Mouse (Mus musculus) gastrocnemius, postnatal 10 days (tissue): ENCODE measurements around the gene Dlg2. TPM values are rescaled to one million over a fixed set of nuclear protein-coding genes. Genes with fewer than 3 reads are reported as not detected.

Source experiments
- DNase-seq: peaks from one replicate; pipeline ENCODE4 v3.0.0; 2021; ENCODE audit warnings: mixed read lengths
- total RNA-seq, 2 experiments: library from RNA; stranded (reverse); gene quantifications; 2 replicates each; pipeline ENCODE4 v1.2.3; 2021

The Dlg2 gene
- total RNA-seq, 2 experiments from 2014 or later: 1.8 to 3.4 TPM

DNA sequence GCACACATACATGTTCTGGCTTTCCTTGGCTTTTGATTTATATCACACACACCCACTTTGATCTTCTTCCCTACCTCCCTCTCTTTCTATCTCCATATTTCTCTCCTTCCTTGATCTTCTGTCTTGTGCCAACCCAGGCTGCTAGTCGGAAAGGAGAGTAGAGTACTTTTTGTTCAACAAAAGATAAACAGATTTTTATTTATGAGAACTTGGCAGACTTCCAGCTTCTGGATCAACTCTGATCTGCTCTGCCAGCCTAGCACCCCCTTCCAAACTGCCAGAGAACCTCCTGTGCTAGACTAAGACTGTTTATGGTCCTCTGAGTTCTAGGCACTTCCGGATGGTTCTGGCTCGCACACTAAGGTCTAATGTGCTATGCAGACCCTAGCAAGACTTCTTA is 968.3 kb downstream of the Dlg2 start:
- no peak for DNase-seq

DNA sequence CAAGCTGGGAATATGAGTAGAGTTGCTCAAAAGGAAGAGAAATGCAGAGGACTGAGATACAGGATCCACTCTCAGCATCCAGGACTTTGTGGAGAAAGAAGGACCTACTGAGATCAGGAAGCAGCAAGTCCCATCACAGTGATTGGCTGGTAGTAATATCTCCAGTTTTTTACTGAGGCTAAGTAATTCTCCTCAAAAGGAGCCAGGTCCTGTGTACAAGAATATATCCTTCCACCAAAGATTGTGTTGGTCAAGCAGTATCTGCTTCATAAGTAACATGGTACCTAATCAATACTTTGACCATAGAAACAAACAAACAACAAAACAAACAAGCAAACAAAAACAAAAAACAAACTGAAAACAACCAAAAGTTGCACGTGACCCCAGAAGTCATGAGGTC is 980.3 kb downstream of the Dlg2 start:
- no peak for DNase-seq

DNA sequence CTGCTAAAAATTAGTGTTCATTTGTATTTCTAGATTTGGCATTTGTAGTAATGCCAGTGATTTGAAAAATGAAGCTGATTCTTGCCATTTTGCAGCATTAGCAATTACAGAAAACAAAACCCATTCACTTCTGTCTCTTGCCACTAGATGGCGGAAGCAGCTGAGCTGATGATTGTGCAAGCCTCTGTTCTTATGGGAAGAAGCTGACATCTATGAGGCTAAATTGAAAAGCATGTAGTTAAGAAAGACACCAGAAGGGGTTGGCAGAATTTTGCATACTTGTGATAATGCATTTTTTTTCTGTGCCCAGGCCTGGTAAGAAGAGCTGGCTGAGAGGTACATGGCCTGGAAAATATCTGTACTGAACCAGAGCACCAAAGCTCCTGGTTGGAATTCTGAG is 980.7 kb downstream of the Dlg2 start:
- DNase-seq: peak; percentile 33

GRCm38 (mm10) chr7:91461352-91461751 is 984.9 kb downstream of the Dlg2 start:
- no peak for DNase-seq

GRCm38 (mm10) chr7:91463256-91463655 is 986.8 kb downstream of the Dlg2 start:
- no peak for DNase-seq

DNA sequence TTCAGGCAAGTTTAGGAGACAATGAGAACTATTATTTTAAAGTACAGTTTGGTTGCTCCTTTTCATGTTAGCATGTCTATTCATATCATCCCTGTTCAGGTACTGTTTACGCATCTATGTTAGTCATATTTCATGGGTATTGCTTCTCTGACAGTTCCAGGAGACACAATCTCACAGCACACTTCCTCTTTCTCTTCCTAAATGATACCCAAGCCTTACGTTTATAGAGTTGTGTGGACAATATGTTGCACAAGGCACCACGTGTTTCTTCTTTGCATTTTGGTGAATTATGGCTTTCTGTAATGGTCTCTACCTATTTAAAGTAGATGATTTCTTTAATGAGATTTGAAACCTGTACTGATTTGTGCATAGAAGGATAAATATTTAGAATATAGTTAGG is 990.6 kb downstream of the Dlg2 start:
- DNase-seq: no peak

DNA sequence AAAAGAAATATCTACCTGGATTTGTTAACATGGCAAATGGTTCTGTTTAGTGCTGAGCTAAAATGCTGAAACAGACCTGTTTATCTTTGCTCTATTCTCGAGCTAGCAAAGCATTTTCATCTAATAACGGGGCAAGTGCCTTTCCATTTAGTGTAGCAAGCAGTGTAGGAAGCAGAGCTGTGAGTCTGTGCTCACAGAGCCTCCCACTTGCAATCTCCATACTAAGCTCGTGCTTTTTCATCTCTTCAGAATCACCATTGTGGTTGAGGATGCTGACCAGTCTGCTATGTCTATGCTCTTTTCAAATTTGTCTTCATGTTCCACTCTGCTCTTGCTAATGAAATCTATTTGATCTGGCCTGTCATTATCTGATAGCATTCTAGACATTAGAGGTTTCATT is 1002.7 kb downstream of the Dlg2 start:
- no peak for DNase-seq

GRCm38 (mm10) chr7:91481574-91482197 is 1005.2 kb downstream of the Dlg2 start:
- no peak for DNase-seq

DNA sequence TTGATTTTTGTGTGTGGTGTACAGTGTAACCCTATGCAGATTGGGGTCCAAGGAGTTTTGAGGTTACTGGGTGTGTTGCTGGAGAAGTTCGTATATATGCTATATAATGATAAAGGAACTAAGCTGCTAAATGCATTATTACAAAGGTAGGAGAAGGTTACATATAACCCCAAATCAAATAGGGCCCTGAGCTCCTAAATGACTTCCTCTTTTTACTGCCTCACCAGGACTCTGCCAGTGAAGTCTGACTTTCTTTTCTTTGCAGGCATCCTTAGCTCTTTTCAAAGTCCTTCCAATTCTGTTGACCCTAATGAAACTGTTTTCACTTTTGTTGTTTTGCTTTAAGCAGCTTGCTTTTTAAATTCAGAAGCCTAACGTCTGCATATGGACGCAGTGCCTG is 1016.8 kb downstream of the Dlg2 start:
- DNase-seq: no peak

DNA sequence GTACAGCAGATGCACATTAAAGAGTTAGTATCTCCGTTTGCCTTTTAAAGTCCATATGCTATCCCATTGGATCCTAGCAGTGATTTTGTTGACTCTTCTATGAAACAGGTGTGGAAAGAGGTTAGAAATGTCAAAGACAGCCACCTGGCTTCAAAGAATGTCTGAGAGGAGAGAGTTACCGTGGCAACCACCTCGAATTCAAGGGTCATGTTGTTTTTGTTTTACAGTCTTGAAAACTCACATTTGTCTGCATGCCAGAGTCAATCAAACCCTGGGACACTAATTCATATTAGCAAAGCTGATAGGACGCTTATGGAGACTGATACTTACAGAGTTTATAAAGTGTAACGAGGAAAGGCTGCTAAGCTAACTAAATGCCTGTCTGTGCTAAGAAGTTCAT is 1019.1 kb downstream of the Dlg2 start:
- no peak for DNase-seq

DNA sequence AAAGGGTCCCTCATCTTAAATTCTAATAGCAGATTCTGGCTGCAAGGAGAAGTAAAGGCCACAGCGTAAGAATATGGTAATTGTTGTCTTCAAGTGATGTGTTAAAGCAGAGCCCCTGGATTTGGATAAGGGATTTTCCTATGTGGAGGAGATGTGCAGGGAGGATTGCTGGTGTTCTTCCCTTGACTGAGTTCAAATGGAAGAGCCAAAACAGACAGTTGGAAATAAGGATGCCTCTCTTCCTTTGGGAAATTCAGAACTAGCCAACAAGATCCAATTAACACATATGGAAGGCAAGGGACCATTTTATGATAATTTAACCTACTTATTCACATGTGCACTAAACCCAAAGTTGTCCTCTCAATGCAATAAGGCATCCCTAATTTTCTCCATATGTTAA is 1034.6 kb downstream of the Dlg2 start:
- DNase-seq: no peak

DNA sequence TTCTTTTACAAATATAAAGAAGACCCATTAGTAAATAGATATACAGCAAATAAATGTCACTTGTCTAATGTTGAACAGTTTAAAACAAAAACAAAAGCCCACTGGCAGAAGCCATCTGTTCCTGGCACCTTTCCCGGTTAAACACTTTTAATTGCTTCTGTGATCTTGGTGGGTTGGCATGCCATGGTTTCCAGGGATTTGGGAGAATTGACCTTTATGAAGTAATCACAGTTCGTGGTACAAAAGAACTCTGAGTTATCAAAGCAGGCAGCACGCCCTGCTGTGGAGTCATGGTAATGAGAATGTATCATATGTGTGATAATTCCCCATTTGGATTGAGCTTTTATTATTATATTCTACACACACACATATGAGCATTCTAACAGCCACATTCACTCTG is 1038.0 kb downstream of the Dlg2 start:
- no peak for DNase-seq

- DNase-seq: no peak
Observed at GRCm38 (mm10) chr7:91516225-91516624, 1039.8 kb downstream of the Dlg2 start.

DNA sequence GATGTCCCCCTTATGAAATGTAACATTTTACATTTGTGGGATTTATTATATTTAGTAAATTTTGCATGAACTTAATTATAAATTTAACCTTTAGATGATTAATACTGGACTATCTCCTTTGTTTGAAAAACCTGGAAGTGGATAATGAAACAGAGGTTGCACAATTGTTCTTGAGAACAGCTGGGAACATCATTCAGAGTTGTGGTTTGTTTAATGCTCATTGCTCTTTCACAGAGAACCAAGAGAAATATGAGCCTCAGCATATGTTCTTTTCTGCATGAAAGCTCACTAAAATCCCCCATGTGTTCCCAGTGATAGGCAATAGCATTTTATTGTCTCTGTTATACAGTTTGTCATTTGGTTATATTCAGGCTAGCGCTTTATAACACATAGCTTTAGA is 1049.4 kb downstream of the Dlg2 start:
- DNase-seq: no peak

- DNase-seq: no peak
Observed at GRCm38 (mm10) chr7:91542597-91543285, 1066.3 kb downstream of the Dlg2 start.

DNA sequence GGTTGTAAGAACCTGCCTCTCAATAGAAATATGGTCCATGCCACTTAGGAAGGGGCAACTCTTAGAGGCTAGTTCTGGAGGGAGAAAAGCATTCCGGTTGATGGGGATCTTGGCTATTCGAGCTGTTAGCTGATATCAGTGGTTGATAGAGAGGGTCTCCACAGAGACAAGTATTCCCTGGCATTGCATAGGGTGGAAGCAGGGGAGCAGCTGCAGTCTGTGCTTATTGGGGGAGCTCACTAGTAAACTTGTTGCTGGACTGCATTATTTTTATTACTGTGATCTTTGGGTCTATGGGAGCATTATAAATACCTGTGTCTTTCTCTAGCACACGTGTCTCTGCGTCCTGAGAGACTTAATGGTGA is 1066.8 kb downstream of the Dlg2 start:
- no peak for DNase-seq

DNA sequence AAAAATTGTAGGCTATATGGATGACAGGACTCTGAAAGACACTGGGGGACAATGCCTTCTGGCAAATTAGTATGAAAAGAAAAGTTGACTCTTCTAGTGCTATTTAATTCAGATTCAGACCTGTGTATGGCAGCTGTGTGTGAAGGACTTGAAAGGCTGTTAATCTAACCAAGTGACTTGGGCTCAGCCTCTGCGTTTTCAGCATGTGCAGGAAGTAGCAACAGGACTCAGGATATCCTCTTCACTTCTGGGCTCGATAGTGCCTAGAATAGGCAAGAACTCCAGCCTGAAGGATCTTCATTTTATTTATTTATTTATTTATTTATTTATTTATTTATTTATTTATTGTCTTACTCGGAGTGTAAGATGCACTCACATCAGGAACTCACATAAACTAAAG is 1068.1 kb downstream of the Dlg2 start:
- no peak for DNase-seq

DNA sequence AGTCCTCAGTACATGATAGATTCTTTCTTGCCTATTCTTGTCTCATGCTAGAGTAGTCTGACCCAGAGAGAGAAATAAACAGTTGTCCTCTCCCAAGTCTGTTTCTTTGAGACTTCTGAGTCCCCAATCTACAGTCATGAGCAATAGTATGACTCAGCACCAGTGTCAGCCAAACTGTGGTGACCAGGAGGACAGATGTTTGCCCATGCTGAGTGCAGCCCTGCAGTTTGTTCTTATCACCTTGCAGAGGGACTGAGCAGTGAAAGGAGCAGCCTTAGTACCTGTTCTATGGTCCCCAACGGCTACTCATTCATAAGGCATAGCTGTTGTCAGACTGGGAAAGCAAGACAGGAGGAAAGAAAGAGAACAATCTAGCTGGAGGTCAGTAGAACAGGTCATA is 1072.3 kb downstream of the Dlg2 start:
- DNase-seq: no peak

DNA sequence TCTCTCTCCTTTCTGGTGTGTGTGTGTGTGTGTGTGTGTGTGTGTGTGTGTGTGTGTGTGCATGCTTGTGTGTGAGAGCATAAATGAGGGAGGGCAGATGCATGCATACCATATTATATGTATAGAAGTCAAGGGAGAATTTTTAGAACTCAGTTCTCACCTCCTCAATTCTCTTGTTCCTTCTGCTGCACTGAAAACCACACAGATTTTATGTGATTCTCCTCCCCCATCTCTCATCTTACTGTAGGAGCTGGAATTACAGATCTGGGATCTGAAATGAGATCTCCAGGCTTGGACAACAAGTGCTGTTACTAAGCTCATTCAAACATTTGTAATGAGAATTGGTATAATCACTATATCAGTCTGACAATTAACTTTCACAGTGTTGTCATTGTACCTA is 1081.1 kb downstream of the Dlg2 start:
- DNase-seq: no peak

DNA sequence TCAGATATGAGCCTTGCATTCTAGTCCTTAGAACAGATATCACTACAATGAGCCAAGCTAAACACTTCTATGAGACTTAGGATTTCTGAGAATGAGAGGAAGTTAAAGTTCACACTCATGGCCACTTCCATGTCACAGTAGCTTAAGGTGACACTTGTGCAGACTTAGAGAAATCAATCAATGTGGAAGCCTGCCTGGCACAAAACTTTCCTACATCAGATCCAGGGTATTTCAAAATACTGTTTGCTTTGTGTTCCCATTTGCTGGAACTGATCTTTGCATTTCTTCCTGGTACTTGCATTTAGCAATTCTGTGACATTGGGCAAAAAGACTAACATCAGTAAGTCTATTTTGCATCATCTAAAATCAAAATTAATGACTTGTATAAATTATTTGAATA is 1091.0 kb downstream of the Dlg2 start:
- DNase-seq: no peak

DNA sequence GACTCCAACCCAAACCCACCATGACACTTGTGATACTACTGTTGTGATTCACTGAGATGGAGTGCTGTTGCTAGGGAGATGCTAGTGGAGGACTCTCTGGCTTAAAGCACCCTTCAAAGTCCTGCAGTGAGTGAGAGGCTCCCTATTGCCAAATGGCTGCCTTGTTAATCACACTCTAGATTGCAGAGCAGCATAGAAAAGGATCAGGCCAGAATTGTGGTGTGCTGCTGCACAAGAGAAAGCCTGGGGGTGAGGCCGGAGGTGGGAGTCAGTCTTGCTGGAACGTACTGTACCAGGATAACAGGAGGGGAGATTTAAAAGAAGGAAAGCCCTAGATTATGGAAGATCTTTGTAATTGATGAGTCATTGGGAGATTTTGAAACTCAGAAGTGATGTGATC is 1094.5 kb downstream of the Dlg2 start:
- DNase-seq: no peak

DNA sequence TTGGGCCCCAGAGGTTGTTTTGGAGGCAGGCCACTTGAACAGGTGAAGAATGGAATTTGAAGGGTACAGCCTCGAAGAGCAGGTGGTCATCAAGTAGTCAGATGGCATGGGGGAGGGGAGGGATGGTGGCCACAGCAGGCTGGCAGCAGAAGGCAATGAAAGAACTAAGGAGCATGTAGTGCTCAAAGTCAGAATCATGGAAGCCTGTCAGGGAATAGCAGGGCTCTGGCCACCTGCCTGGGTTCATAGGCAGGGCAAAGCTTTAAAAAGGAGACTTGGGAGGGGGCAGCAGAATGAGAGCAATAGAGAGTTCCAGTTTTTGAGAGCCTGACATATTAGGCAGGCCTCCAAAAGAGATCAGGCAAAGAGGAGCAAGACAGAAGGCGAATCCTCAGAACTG is 1096.2 kb downstream of the Dlg2 start:
- DNase-seq: no peak

DNA sequence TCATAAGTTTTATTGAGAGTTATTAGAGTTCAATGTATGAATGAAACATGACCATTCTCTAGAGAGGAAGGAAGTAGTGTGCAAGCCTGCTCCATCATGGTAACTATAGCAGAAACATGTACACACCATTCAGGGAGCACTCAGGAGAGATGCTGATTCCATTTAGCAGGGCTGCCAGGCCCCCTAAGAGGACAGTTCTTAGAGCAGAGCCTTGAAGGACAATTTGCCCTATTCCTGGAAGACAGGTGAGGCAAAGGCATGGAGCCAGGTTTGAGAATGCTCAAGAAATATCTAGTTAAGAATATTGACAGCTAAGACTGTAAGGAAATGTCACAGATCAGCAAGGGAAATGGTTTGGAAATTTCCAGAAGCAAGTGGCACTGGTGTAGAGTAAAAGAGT is 1096.8 kb downstream of the Dlg2 start:
- DNase-seq: no peak

GRCm38 (mm10) chr7:91576216-91576615 is 1099.7 kb downstream of the Dlg2 start:
- DNase-seq: no peak

DNA sequence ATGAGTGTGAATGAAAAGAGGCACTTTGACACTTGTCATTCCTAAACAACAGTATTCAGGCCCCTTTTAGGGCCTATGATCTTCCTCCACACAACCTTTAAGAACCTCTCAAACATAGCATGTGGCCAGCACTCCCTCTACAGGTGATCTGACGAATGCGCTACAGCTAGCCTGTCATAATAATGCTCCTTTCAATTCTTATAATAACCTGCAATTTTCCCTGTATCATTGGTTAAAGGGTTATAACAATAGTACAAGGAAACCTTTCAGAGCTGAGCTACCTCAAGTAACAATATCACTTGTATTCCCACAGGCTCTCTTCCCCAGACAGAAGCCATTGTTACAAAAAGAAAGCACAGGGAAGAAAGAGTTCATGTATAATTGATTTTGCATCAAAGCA is 1105.7 kb downstream of the Dlg2 start:
- DNase-seq: no peak
